Mouse (Mus musculus) kidney, adult 2 months (tissue): ENCODE data around the gene Shisa9. TPM values are rescaled to one million over a fixed set of nuclear protein-coding genes. Genes with fewer than 3 reads are reported as not detected.

ENCODE experiments used
- DNase-seq: peaks from one replicate; pipeline ENCODE4 v3.0.0; 2021
- H3K27ac ChIP-seq: fragments of 200-500 bp; 2 replicates; pipeline ENCODE4 v1.5.1; 2012; ENCODE audit warnings: low read depth, low read length, control low read depth, inconsistent platforms; ENCODE audit not compliant: insufficient read depth
- H3K27me3 ChIP-seq: fragments of 200-500 bp; replicated peaks from 2 replicates; pipeline ENCODE4 v1.6.1; 2012; ENCODE audit warnings: mild to moderate bottlenecking, moderate library complexity, low read length, inconsistent platforms; ENCODE audit not compliant: control insufficient read depth, insufficient read depth
- H3K36me3 ChIP-seq: fragments of 200-500 bp; 2 replicates; pipeline ENCODE4 v1.6.1; 2012; ENCODE audit warnings: mild to moderate bottlenecking, moderate library complexity, low read length, inconsistent platforms; ENCODE audit not compliant: control insufficient read depth, insufficient read depth
- H3K4me1 ChIP-seq: fragments of 200-500 bp; 2 replicates; pipeline ENCODE4 v1.6.1; 2011; ENCODE audit warnings: low read length; ENCODE audit not compliant: control insufficient read depth, insufficient read depth
- H3K4me3 ChIP-seq: fragments of 200-500 bp; 2 replicates; pipeline ENCODE4 v1.5.1; 2011; ENCODE audit warnings: mild to moderate bottlenecking, low read depth, low read length, control low read depth; ENCODE audit not compliant: insufficient read depth
- CTCF ChIP-seq: fragments of 200-500 bp; conservative IDR thresholded peaks from 2 replicates; pipeline ENCODE4 v1.5.1; 2011; ENCODE audit warnings: low read depth, mild to moderate bottlenecking, control low read depth, low read length, moderate library complexity, mixed read lengths; ENCODE audit not compliant: insufficient read depth, insufficient read length
- POLR2A ChIP-seq: fragments of 200-500 bp; IDR thresholded peaks from one replicate; pipeline ENCODE4 v1.6.1; 2011; ENCODE audit warnings: low read depth, low read length, control low read depth
- WGBS: fragments of 180-500 bp; shearing (Covaris S2); methylation state at CpG from one replicate; pipeline ENCODE4 v1.1.7; 2018; 5-methylcytosine and 5-hydroxymethylcytosine counted together
- polyA plus RNA-seq: library from polyadenylated mRNA; depleted of rRNA; stranded (reverse); fragments of >200 nt; gene quantifications from 2 replicates; pipeline ENCODE4 v1.2.3, GENCODE M21; 2012; rRNA removed

Gene Shisa9
- polyA plus RNA-seq, 1 experiment: 0.20 TPM

DNA sequence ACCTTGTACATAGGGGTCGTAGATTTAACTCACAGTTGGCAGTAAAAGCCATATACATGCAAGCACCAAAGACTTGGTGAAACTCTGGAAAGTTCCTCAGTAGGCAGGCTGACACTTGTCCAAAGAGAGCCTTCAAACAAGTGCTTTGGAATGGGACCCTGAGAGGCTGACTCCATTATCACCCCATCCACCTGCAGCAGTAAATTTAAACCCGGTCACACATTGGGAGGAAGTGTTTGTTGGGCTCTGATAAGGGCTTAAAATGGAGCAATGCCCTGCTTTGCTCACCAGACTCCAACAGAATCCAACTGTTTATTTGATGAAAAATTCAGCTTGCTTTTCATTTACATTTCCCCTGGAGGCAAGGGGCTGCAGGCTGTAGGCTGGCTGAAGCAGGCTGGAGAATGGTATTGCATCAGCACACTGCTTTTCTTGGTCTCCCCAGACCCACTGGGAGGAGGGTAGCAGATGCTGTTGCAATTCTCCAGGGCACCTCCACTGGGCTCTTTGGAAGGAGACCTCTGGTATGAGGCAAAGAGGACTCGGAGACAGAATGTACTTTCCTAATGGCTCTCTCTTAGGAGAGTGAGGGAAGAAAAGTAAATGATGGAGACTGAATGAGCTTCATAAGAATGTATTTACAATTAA is 323.5 kb downstream of the Shisa9 start:
- 76% methylated on average over 3 of the region's 3 CpGs for WGBS
- H3K27me3 ChIP-seq: no peaks in the 10 kb centered on the region
- H3K36me3 ChIP-seq: no peaks in the 10 kb centered on the region
- H3K4me3 ChIP-seq: no peak overlapping the region
- no peak for DNase-seq
- no peaks in the 10 kb centered on the region for H3K4me1 ChIP-seq
- TF ChIP-seq POLR2A (no peak), CTCF (no peak)
- no peak overlapping the region for H3K27ac ChIP-seq

DNA sequence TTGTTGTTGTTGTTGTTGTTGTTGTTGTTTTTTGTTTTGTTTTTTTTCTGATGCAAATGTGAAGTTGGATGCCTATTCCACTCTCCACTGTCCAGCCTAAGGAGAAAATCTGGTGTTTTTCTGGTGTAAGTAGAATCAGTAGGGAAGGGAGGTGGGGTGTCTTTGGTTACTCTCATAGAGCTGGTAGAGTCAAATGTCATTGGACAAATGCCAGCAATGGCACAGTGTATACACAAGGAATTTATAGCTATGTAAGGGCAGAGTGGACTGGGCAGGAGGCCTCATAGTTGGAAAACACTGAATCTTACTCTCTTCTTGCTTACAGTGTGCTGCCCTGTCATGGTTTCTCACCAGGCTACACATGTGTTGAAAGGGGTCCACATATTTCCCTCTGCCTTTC is 325.9 kb downstream of the Shisa9 start:
- TF ChIP-seq CTCF: no peak
- no peak for TF ChIP-seq POLR2A
- no peaks in the 10 kb centered on the region for H3K4me1 ChIP-seq
- H3K36me3 ChIP-seq: no peaks in the 10 kb centered on the region
- H3K4me3 ChIP-seq: no peak overlapping the region
- no peak overlapping the region for H3K27ac ChIP-seq
- no peak for DNase-seq
- no peaks in the 10 kb centered on the region for H3K27me3 ChIP-seq

DNA sequence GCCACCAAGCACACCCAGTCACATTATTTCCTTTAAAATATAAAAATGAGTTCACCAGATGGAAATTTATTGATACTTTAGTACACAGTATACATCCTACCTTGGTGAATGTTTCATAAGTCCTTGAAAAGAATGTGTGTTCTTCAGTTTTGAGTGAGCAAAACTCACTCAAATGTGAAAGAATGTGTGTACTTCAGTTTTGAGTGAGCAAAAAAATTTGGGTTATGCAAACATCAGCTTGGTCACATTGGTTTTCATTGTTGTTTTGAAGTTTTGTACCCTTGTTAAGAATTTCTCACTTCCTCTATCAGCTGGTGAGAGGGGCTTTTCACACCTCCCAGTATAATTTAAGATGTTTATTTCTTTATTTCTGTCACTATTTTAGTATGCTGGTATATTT is 331.7 kb downstream of the Shisa9 start:
- Histone ChIP-seq H3K4me3 (no peak overlapping the region), H3K27ac (no peak overlapping the region), H3K36me3 (no peaks in the 10 kb centered on the region), H3K27me3 (no peaks in the 10 kb centered on the region), H3K4me1 (no peaks in the 10 kb centered on the region)
- no peak for DNase-seq
- no peak for TF ChIP-seq CTCF
- no peak for TF ChIP-seq POLR2A

Other genes with a start within 250 kb of the Shisa9 start
- gene Cpped1, start 74.7 kb upstream of the Shisa9 start, polyA plus RNA-seq: 36.0 and 39.9 TPM in 2 replicates